Mouse (Mus musculus): Measurements from ENCODE around the gene Gpx4. TPM values are rescaled to one million over a fixed set of nuclear protein-coding genes. Genes with fewer than 3 reads are reported as not detected.

Gpx4 gene
- total and polyA plus RNA-seq, 3 experiments: 832 to 1,055 (median 860) TPM

GRCm38 (mm10) chr10:80078366-80078765 is 31.4 kb downstream of the Gpx4 start:
- no peak overlapping the region for H3K9ac ChIP-seq (ENCODE audit: low read depth, low read length)
- TF ChIP-seq EP300 (IDR thresholded peaks at IDR 0.05; ENCODE audit: insufficient read depth, low read depth, low read length) (no peak), CTCF (IDR thresholded peaks at IDR 0.05) (no peak), POLR2A (IDR thresholded peaks at IDR 0.05; ENCODE audit: insufficient read depth, low read depth, low read length) (no peak)
- intact Hi-C loops (cut with DNase I): loop anchor here (5.0 kb wide), 1 partner anchor 34 kb away; no protein-coding TSS in a partner anchor

GRCm38 (mm10) chr10:80080396-80081070 is 33.6 kb downstream of the Gpx4 start:
- Histone ChIP-seq H3K4me3 (no peak overlapping the region), H3K79me2 (replicated peaks; ENCODE audit: control insufficient read depth, insufficient read depth, low read length) (no peaks in the 10 kb centered on the region), H3K4me1 (ENCODE audit: control insufficient read depth, insufficient read depth, low read length) (peaks cover 12% of the 10 kb centered on the region), H3K27ac (no peak overlapping the region), H3K27me3 (ENCODE audit: control insufficient read depth, insufficient read depth, low read length) (no peaks in the 10 kb centered on the region), H3K36me3 (ENCODE audit: control insufficient read depth, insufficient read depth, low read length) (peaks cover 4% of the 10 kb centered on the region; the same call in 1 of the 2 replicates), H3K9ac (ENCODE audit: low read depth, low read length) (no peak overlapping the region)
- DNase-seq: no peak
- whole genome bisulfite sequencing: 50% methylated on average over 16 of the region's 16 CpGs
- intact Hi-C loops (cut with DNase I): no loop called here
- no peak for TF ChIP-seq EP300 (IDR thresholded peaks at IDR 0.05; ENCODE audit: insufficient read depth, low read depth, low read length)

More at GRCm38 (mm10) chr10:80078366-80078765, 31.4 kb downstream of the Gpx4 start:
- no peak for DNase-seq
- H3K4me3 ChIP-seq: no peak overlapping the region
- 100% methylated on average over 1 of the region's 1 CpGs for WGBS
- peaks cover 8% of the 10 kb centered on the region for H3K4me1 ChIP-seq (ENCODE audit: control insufficient read depth, insufficient read depth, low read length)
- no peaks in the 10 kb centered on the region for H3K27me3 ChIP-seq (ENCODE audit: control insufficient read depth, insufficient read depth, low read length)
- no peaks in the 10 kb centered on the region for H3K36me3 ChIP-seq (ENCODE audit: control insufficient read depth, insufficient read depth, low read length)
- H3K27ac ChIP-seq: no peak overlapping the region
- no peaks in the 10 kb centered on the region for H3K79me2 ChIP-seq (replicated peaks; ENCODE audit: control insufficient read depth, insufficient read depth, low read length)

- no peaks in the 10 kb centered on the region for H3K27me3 ChIP-seq (ENCODE audit: control insufficient read depth, insufficient read depth, low read length)
- H3K36me3 ChIP-seq (ENCODE audit: control insufficient read depth, insufficient read depth, low read length): peaks cover 4% of the 10 kb centered on the region; the same call in 1 of the 2 replicates
- H3K9ac ChIP-seq (ENCODE audit: low read depth, low read length): no peak overlapping the region
- no peak for TF ChIP-seq CTCF (IDR thresholded peaks at IDR 0.05)
- no peak for TF ChIP-seq EP300 (IDR thresholded peaks at IDR 0.05; ENCODE audit: insufficient read depth, low read depth, low read length)
- TF ChIP-seq POLR2A (IDR thresholded peaks at IDR 0.05; ENCODE audit: insufficient read depth, low read depth, low read length): no peak
- H3K4me3 ChIP-seq: no peak overlapping the region
- 87% methylated on average over 3 of the region's 3 CpGs for WGBS
- H3K4me1 ChIP-seq (ENCODE audit: control insufficient read depth, insufficient read depth, low read length): peaks cover 12% of the 10 kb centered on the region
- no peaks in the 10 kb centered on the region for H3K79me2 ChIP-seq (replicated peaks; ENCODE audit: control insufficient read depth, insufficient read depth, low read length)
- DNase-seq: no peak
- no peak overlapping the region for H3K27ac ChIP-seq
- intact Hi-C loops (cut with DNase I): no loop called here
Observed at GRCm38 (mm10) chr10:80081075-80081474, 34.1 kb downstream of the Gpx4 start.

- DNase-seq: peak in 1 of 2 experiments; percentile 60
- Histone ChIP-seq H3K4me3 (no peak overlapping the region), H3K27ac (no peak overlapping the region; the same call in 1 of the 2 replicates), H3K27me3 (ENCODE audit: control insufficient read depth, insufficient read depth, low read length) (no peaks in the 10 kb centered on the region), H3K9ac (ENCODE audit: low read depth, low read length) (no peak overlapping the region), H3K79me2 (replicated peaks; ENCODE audit: control insufficient read depth, insufficient read depth, low read length) (peaks cover 2% of the 10 kb centered on the region; the same call in 1 of the 2 replicates), H3K4me1 (ENCODE audit: control insufficient read depth, insufficient read depth, low read length) (peaks cover 24% of the 10 kb centered on the region), H3K36me3 (ENCODE audit: control insufficient read depth, insufficient read depth, low read length) (peaks cover 4% of the 10 kb centered on the region; the same call in 1 of the 2 replicates)
- TF ChIP-seq CTCF (IDR thresholded peaks at IDR 0.05) (no peak), EP300 (IDR thresholded peaks at IDR 0.05; ENCODE audit: insufficient read depth, low read depth, low read length) (no peak), POLR2A (IDR thresholded peaks at IDR 0.05; ENCODE audit: insufficient read depth, low read depth, low read length) (no peak)
- WGBS: 19% methylated on average over 9 of the region's 9 CpGs
- intact Hi-C loops (cut with DNase I): no loop called here
Observed at GRCm38 (mm10) chr10:80084817-80085487, 38.0 kb downstream of the Gpx4 start.

- Histone ChIP-seq H3K9ac (ENCODE audit: low read depth, low read length) (peak overlapping the region; percentile 46), H3K4me3 (no peak overlapping the region; the same call in 1 of the 2 replicates), H3K79me2 (replicated peaks; ENCODE audit: control insufficient read depth, insufficient read depth, low read length) (peaks cover 2% of the 10 kb centered on the region; the same call in 1 of the 2 replicates), H3K4me1 (ENCODE audit: control insufficient read depth, insufficient read depth, low read length) (peaks cover 20% of the 10 kb centered on the region), H3K36me3 (ENCODE audit: control insufficient read depth, insufficient read depth, low read length) (peaks cover 4% of the 10 kb centered on the region; the same call in 1 of the 2 replicates), H3K27ac (peak overlapping the region; percentile 41), H3K27me3 (ENCODE audit: control insufficient read depth, insufficient read depth, low read length) (no peaks in the 10 kb centered on the region)
- intact Hi-C loops (cut with DNase I): no loop called here
- no peak for TF ChIP-seq CTCF (IDR thresholded peaks at IDR 0.05)
- TF ChIP-seq EP300 (IDR thresholded peaks at IDR 0.05; ENCODE audit: insufficient read depth, low read depth, low read length): no peak
- TF ChIP-seq POLR2A (IDR thresholded peaks at IDR 0.05; ENCODE audit: insufficient read depth, low read depth, low read length): no peak
- 28% methylated on average over 3 of the region's 3 CpGs for WGBS
- DNase-seq: peak in 1 of 2 experiments; percentile 56
Observed at GRCm38 (mm10) chr10:80086847-80087246, 39.9 kb downstream of the Gpx4 start.

Measured in heart, adult 2 months (tissue).